Mouse (Mus musculus): Measurements from ENCODE around the gene Arhgap10. TPM values are rescaled to one million over a fixed set of nuclear protein-coding genes. Genes with fewer than 3 reads are reported as not detected.

Arhgap10 gene
- total and polyA plus RNA-seq, 3 experiments = 13.1 to 22.8 TPM; not detected in 1

- TF ChIP-seq RCOR1 (IDR thresholded peaks at IDR 0.05; ENCODE audit: low read depth, low read length) = no peak
- TF ChIP-seq USF1 (IDR thresholded peaks at IDR 0.05; ENCODE audit: low read depth, low read length) = no peak
- no peak for TF ChIP-seq ZKSCAN1 (IDR thresholded peaks at IDR 0.05; ENCODE audit: low read depth, low read length)
- TF ChIP-seq NELFE (IDR thresholded peaks at IDR 0.05; ENCODE audit: low read depth, low read length) = peak; percentile 79
- TF ChIP-seq CHD1 (IDR thresholded peaks at IDR 0.05; ENCODE audit: low read depth, low read length) = peak; percentile 83; the same call in 1 of the 2 replicates
Measured at GRCm38 (mm10) chr8:77517301-77518200, at the start of gene Arhgap10 (continued).

GRCm38 (mm10) chr8:77561441-77561840 is 43.7 kb upstream of the Arhgap10 start:
- peaks cover 0 to 31% of the 10 kb centered on the region in 2 experiments; a peak in 3 of 4 replicates for H3K36me3 ChIP-seq (ENCODE audit: control insufficient read depth in 1 of 2, insufficient read depth in 2 of 2, low read length in 2 of 2)
- DNase-seq (ENCODE audit: low read depth, low spot score) = no peak
- H3K4me1 ChIP-seq (ENCODE audit: control insufficient read depth in 1 of 2, insufficient read depth in 2 of 2, low read length in 2 of 2) = no peaks in the 10 kb centered on the region
- TF ChIP-seq BHLHE40 (IDR thresholded peaks at IDR 0.05; ENCODE audit: borderline replicate concordance, low read depth, low read length) (no peak), SIN3A (IDR thresholded peaks at IDR 0.05; ENCODE audit: low read length) (no peak), TAL1 (IDR thresholded peaks at IDR 0.05; ENCODE audit: low read length) (no peak), E2F4 (IDR thresholded peaks at IDR 0.05; ENCODE audit: borderline replicate concordance, low read depth, low read length) (no peak), MAX (IDR thresholded peaks at IDR 0.05; ENCODE audit: low read length) (no peak), POLR2A (IDR thresholded peaks at IDR 0.05; ENCODE audit: control insufficient read depth in 1 of 2, insufficient read depth in 1 of 2, low read depth in 1 of 2, low read length in 2 of 2, poor library complexity in 1 of 2) (no peak), NELFE (IDR thresholded peaks at IDR 0.05; ENCODE audit: low read depth, low read length) (no peak), CHD2 (IDR thresholded peaks at IDR 0.05; ENCODE audit: low read length) (no peak), EP300 (IDR thresholded peaks at IDR 0.05; ENCODE audit: low read depth in 1 of 2, low read length in 2 of 2) (no peak), CTCF (IDR thresholded peaks at IDR 0.05 in 2 of 3, conservative IDR thresholded peaks at IDR 0.05 in 1 of 3; ENCODE audit: control insufficient read depth in 1 of 3, insufficient read depth in 1 of 3, low read depth in 2 of 3, low read length in 3 of 3, poor library complexity in 1 of 3, severe bottlenecking in 1 of 3) (no peak), NRF1 (IDR thresholded peaks at IDR 0.05; ENCODE audit: insufficient read depth, low read depth, low read length, poor library complexity, severe bottlenecking) (no peak), MYC (IDR thresholded peaks at IDR 0.05; ENCODE audit: low read depth, low read length) (no peak), KAT2A (conservative IDR thresholded peaks at IDR 0.05; ENCODE audit: low read depth, low read length) (no peak), ZKSCAN1 (IDR thresholded peaks at IDR 0.05; ENCODE audit: low read depth, low read length) (no peak)
- no peaks in the 10 kb centered on the region for H3K9me3 ChIP-seq (replicated peaks; ENCODE audit: insufficient read depth, low read length)
- 0 out of 2 replicates have a peak, but pooled peaks cover 1% of the 10 kb centered on the region for H3K79me2 ChIP-seq (ENCODE audit: control insufficient read depth, insufficient read depth, low read length, poor library complexity)
- H3K9ac ChIP-seq (ENCODE audit: control insufficient read depth, low read depth, low read length, poor library complexity, severe bottlenecking) = no peak overlapping the region
- H3K27me3 ChIP-seq (ENCODE audit: control insufficient read depth in 1 of 2, insufficient read depth in 2 of 2, low read length in 2 of 2) = no peaks in the 10 kb centered on the region
- no peak overlapping the region for H3K27ac ChIP-seq (ENCODE audit: control insufficient read depth, low read depth, low read length)
- H3K4me3 ChIP-seq (ENCODE audit: control insufficient read depth in 1 of 2, insufficient read depth in 1 of 2, low read depth in 2 of 2, low read length in 2 of 2) = no peak overlapping the region
